Mouse (Mus musculus): ENCODE measurements around the gene Gm19684.

- TF ChIP-seq CTCF (IDR thresholded peaks at IDR 0.05; ENCODE audit: insufficient read depth, low read depth, low read length) (no peak), POLR2A (IDR thresholded peaks at IDR 0.05; ENCODE audit: insufficient read depth, low read depth, low read length) (no peak)
Measured at GRCm38 (mm10) chr17:36168039-36168652, 46.7 kb downstream of the Gm19684 start, which contains the start of gene Gm8909.

All from olfactory bulb, adult 2 months (tissue).